Mouse (Mus musculus) heart, postnatal 36 days (tissue): ENCODE measurements at regions not wholly inside any gene's neighbourhood (a gene's known extent, or its start where the extent isn't known, plus 50 kb on each side); places are given as distances from the start of the nearest gene placed in this dataset.

Experiments
- DNase-seq, 2 experiments: peaks; one replicate each; pipeline ENCODE4 v3.0.0; 2021 to 2022
- intact Hi-C: fragments of 180-260 bp; cut with DNase I; formaldehyde crosslinking; loops from one replicate; pipeline ENCODE4 v1.15.1; 2025

- no peak for DNase-seq
- intact Hi-C loops = no loop called here
Measured at GRCm38 (mm10) chr15:17204739-17205138, 476.2 kb downstream of the Cdh9 start.

GRCm38 (mm10) chr15:17245096-17245495 lies 516.5 kb downstream of the Cdh9 start:
- no peak for DNase-seq
- intact Hi-C loops = no loop called here

DNA sequence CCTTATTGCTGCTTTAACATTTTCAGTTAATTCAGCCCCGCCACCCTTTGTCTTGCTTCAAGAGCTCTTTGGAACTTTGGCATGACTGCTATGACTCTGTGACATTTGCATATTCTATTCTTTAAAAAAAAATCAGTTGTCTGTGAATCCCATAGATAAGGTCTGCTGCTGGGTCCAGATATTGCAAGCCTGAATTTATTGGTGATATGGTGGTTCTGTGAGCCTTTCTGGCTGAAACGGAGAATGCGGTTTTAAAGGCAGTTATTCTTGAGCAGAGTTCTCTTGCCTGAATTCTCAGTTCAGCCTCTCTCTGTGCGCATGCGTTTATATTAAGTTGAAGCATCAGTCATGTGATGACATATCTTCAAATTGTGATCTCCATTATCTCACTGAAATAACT lies 560.7 kb downstream of the Cdh9 start:
- no peak for DNase-seq
- intact Hi-C loops = no loop called here
